Mouse (Mus musculus): Measurements from ENCODE around the gene Zfp202.
"Not testable (repeated sequence)": the region's sequence is repeated elsewhere in the genome, so short reads cannot be mapped to it uniquely, and the experiment has no call there.

Zfp202 gene

GRCm38 (mm10) chr9:40192098-40193038, at the start of gene Zfp202:
Gene Zfp202 (plus strand): TSS chr9:40192316.
- peak; percentile 19 for DNase-seq (ENCODE audit: low spot score)

DNA sequence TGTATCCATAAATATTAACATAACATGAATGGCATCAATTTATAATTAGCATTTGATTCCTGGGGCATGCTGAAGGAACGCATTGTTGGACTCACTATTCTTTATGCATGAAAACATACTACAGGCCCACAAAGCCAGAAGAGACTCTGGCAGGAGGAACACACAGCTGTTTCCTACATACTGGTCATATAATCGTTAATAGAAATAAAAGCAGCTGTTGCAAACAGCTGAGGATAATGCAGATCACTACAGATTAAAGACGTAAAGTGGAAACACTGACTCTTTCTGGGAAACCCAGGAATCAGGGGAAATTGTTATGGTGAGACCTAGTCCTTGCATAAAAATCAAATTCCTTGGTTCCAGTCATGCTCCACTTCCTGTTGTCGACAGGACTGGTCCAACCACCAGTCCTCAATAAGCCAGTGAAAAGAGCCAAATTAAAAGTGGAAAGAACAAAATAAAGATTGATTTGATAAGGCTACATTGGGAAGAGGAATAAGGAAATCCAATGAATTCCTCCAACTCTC, 36.9 kb upstream of the Zfp202 start:
- no peak for DNase-seq (ENCODE audit: low spot score)

- DNase-seq (ENCODE audit: low spot score): no peak
Observed at GRCm38 (mm10) chr9:40166446-40166845, 25.7 kb upstream of the Zfp202 start.

DNA sequence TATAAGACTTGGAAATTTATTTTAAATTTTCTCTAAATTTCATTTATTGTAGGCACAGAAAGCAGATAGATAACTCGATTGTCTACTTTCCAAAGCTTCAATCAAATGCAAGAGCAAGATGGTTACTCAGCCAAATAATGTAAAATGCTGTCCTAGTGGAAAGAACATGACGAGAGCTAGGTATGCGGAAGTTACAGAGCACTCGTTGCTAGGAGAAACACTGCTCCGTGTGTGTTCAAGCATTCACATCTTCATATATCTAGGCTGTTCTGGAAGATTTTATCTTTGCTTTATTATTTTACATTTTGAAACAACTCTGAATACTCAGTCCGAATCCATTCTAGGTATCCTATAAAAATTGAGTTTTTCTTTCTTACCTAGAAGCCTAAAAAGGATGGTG, 15.1 kb upstream of the Zfp202 start:
- DNase-seq (ENCODE audit: low spot score): no peak

GRCm38 (mm10) chr9:40180620-40181019, 11.5 kb upstream of the Zfp202 start, which contains the start of gene Olfr986:
Gene Olfr986 (plus strand): TSS chr9:40180920.
- no peak for DNase-seq (ENCODE audit: low spot score)

DNA sequence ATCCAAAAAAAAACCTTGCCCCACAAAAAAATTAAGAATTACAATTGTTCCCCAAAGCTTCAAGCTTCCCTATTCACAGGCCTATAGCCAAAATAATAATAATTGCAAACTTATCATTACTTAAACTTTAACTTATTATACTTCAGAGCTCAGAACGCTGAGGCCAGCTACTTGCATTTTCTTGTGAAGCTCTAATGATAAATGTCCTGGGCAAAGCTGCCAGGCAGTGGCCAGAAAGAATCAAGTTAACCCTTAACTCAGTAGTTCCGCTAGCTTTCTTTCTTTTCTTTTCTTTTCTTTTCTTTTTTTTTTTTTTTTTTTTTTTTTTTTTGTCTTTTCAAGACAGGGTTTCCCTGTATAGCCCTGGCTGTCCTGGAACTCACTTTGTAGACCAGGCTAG, 7.0 kb upstream of the Zfp202 start:
- not testable (repeated sequence) for DNase-seq (ENCODE audit: low spot score)

DNA sequence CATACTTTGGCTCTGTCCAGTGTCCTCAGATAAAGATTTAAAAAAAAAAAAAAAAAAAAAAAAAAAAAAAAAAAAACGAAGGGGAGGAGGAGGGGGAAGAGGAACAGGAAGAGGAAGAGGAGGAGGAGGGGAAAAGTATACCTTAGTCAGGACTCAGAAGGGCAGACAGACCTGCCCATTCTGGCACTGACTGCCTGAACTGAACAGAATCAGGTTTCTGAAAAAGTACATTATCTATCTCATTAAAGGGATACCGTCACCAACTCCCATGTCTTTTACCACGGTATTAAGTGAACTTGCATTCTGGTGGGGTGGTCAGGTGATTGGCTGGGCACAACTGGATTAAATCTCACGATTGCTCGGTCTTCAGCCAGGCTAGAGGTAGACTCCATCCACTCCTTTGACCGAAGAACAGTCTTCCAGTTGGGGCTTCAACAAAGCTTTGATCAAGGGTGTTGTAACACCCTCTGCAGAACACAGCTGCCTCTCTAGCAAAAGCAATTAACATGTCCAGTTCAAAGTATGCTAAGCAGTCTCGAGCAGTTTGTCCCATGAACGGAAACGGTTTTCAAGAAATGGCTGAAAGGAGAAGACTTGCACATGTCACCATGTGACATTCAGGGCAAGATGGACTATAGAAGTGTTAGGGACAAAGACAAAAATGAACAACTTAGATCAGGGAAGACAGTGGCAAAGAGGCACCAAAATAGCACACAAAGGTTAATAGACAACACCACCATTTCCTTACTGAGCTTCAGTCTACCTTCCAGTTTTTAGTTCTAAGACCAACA, 835 bp upstream of the Zfp202 start:
- DNase-seq (ENCODE audit: low spot score): no peak

DNA sequence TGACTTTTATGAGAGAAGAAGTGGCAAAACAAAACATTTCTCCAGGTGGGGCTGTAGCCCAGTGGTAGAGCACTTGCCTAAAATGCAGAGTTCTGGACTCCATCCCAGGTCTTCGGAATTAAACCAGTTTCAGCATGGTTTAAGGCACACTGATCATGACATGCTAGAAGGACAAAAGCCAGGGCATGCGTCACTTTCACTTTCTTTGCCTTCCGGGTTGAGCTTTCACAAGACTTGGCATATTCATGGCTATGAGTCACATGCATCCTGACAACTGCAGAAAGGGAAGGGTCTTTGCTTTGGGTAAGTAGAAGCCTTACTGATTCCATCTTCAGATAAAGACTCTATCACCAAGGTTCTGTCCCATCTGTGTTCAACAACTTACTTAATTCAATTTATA, 3.9 kb downstream of the Zfp202 start:
- DNase-seq (ENCODE audit: low spot score): no peak

DNA sequence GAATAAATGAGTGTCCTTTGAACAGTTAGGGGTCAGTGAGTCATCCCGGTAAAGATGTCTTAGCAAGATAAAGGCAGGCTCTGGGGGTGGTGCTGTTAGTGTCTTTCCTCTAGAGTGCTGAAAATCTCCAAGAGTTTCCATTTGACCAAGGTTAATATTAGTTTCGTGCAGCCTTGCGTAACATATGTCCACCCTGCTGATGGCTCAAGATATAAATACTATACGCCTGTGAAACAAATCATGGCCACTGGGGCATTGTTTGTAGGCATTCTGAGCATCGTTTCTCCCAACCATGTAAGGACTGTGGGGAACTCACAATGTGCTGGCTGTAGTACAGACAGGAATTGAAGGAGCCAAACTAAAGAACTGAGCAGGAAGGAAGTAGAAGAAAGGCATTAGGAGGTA, 14.4 kb downstream of the Zfp202 start:
- no peak for DNase-seq (ENCODE audit: low spot score)

- DNase-seq (ENCODE audit: low spot score): no peak
Observed at GRCm38 (mm10) chr9:40210744-40211143, 18.6 kb downstream of the Zfp202 start.

DNA sequence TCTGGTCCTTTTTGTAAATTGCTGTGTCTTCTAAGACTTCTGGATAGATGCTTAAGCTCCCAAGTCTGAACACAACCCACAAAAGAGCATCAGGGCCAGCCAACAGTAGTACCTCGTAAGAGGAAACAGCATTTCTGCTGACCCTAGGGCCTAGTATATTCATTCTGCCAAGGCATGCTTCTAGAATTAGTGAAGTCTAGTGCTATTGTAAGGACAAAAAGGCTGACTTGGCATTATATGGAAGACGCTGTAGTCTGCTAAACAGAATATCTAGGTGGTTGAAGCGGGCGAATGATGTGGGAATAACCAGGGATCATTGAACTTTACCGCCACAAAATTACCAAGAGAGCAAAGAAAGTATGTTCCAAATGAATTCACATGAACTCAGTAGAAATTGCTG, 21.9 kb downstream of the Zfp202 start:
- no peak for DNase-seq (ENCODE audit: low spot score)

GRCm38 (mm10) chr9:40216651-40217050, 24.5 kb downstream of the Zfp202 start:
- DNase-seq (ENCODE audit: low spot score): no peak

GRCm38 (mm10) chr9:40224289-40224688, 32.2 kb downstream of the Zfp202 start:
- DNase-seq (ENCODE audit: low spot score): no peak

- peak; percentile 19 for DNase-seq (ENCODE audit: low spot score)
Observed at GRCm38 (mm10) chr9:40227874-40228789, 36.0 kb downstream of the Zfp202 start.

DNA sequence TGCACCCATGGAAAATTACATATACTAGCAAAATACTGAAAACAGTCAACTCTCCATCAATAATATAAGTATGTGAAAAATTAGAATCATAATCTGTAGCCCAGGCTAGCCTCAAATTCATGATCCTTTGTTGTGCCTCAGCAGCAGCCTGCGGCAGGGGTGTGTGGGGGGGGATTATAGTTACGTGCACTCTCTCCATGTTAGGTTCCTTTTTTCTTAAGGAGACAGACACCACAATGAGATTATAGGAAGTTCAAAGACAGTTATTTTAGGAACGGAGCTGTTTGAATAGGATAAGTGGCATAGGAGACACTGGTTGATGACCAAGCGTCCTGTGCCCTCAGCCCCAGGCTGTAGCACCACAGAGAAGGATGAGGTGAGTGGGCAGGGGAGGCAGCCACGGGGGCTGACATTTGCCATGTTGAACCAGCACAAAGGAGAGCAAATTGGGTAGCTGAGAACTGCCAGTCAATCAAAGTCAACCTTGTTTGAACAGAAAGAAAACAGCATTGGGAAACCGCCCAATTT, 36.8 kb downstream of the Zfp202 start:
- no peak for DNase-seq (ENCODE audit: low spot score)

DNA sequence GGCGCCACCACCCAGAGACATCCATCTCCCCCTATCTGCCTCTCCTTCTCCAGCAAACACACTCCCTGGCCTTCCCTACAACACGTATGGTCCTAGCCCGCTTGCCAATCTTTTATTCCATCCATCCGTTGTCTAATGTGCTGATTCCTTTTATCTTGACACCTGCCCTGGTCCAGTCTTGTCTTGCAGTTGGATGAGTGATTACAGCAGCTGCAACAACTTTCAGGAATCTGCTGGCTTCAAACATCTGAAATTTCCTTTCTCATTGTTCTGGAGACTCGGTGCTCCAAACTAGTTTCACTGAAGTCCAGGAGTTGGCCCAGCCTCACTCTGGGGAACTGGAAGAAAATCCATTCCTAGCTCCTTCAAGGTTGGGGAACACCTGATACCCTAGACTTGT, 37.4 kb downstream of the Zfp202 start:
- no peak for DNase-seq (ENCODE audit: low spot score)

DNA sequence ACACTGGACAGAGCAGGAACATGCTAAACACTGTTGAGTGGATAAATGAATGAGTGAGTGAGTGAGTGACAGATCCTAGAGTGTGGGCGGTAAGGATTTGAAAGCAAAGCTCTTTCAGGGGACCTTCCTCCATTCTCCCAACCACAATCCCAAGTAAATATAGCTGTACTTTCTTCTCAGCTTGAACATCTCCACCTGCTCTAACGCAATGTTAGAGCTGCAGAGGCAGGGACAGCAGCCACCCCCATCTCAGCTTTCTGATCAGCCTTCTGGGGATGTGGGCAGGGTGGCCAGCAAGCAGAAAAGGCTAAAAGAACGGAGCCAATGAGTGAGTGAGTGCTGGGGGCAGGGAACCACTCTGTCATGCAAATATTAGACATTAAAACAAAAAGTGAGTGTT, 38.9 kb downstream of the Zfp202 start:
- DNase-seq (ENCODE audit: low spot score): no peak

DNA sequence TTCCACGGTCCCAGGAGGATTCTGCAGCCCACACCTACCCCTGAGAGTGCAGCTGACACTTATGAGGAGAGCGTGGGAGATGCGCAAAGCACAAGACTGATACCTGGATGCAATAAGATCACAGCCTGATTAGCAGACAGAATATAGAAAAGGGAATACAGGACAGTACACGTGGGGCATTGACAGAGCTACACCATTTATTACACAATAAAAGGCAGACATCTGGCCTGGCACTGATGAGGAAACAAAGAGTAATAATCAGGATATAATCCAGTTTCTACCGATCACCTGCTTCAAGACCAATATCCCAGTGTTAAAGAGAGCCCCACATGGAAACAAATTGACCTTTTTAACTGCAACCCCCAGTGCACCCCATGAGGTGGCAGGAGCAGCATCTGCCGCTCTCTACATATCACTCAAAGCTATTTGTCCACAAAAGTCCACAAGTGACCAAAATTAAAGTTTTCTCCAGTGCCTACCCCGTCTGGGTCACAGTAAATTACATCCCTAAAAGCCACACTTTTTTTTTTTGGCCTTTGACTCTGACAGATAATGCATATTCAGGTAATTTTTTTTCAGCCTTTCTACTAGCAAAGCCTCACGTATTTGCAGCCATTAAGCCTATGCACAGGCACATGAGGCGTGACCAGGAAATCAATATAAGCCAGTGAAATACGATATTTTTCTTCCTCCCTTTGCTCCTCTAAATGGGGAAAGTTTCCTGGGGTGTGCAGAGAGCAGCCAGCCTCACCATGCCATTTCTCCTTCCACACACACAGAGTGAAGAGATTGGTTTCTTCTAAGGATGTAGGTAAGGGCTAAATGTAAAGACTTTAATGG, 42.3 kb downstream of the Zfp202 start:
- DNase-seq (ENCODE audit: low spot score): no peak

- no peak for DNase-seq (ENCODE audit: low spot score)
Observed at GRCm38 (mm10) chr9:40235220-40235619, 43.1 kb downstream of the Zfp202 start.

GRCm38 (mm10) chr9:40239749-40240148, 47.6 kb downstream of the Zfp202 start:
- DNase-seq (ENCODE audit: low spot score): no peak
